Mouse (Mus musculus) B cell, adult 67 days (primary cell): ENCODE data around the gene Fam20a. TPM values are rescaled to one million over a fixed set of nuclear protein-coding genes. Genes with fewer than 3 reads are reported as not detected.

Source experiments
- total RNA-seq, 2 experiments: library from RNA; stranded (reverse); gene quantifications; 4 replicates each; pipeline ENCODE4 v1.2.4; 2023

Gene Fam20a
- not detected for total RNA-seq

DNA sequence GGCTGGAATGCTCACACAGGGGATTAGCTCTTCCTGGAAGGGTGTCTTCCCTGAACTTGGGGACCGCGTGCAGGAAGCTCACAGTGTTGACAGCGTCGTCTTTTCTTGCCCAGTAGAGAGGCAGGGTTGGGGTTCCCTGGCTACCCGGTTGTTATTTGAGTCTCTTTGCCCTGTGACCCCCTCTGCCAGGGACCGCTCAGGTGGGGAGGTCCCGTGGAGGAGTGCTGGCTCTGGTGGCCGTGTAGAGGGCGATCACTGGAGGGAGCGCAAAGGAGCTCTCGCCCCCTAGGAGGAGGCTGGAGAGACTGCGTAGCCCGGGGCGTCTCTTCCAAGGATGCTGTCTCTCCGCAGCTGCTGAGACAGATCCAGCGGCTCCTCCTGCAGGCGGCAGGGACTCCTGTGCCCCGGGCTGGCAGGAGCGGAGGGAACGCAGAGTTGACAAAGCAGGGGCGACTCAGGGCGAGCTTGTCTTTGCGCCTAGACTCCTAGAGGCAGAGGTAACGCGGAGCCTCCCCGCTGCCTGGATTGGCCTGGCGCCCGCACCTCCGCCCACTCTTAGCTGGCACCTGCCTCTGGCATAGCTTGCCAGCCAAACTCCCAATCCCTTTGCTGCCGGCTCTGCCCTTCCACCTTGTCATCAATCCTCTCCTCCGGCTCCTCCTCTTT lies at the start of gene Fam20a:
Fam20a (minus strand) TSS at position 499 of the 666 bp plus-strand sequence.

DNA sequence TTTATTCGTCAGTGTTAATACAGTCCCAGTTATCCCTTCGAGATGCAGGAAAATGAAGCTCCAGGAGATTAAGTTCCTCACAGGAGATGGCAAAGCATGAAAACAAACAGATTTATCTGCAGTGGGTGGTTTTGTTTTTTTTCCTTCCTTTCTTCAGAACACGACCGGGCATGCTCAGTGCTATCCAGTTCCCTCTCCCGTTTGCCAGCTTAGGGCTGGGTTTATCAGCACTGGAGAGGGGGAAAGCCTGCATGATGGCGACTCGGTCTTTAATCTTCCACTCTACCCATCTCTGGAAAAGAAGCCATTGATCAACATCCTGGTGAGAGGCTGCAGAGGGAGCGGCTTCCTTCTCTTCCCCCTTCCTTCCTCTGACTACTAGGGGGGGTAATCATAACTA lies 72.9 kb downstream of the Fam20a start, which contains the start of gene Prkar1a:
Prkar1a (plus strand) TSS at position 200 of the 400 bp plus-strand sequence.

Other genes starting within 250 kb of the Fam20a start
- gene Arsg, start 248.9 kb downstream of the Fam20a start, total RNA-seq, result 1 to 10 TPM; 3.8 to 7.0 TPM
- gene Slc16a6, start 248.7 kb downstream of the Fam20a start, total RNA-seq, result 10 to 100 TPM; 93.1 to 97.3 TPM
- gene Wipi1, start 110.3 kb downstream of the Fam20a start, total RNA-seq, result 1 to 10 TPM in 1 of 2 experiments, under 1 TPM in 1; 0.58 to 1.6 TPM
- gene Prkar1a, start 72.9 kb downstream of the Fam20a start, total RNA-seq, result 100 to 1,000 TPM; 234 to 294 TPM
- not detected for gene 1700012B07Rik, start 105.8 kb upstream of the Fam20a start, total RNA-seq